Mouse (Mus musculus): Measurements from ENCODE around the gene Pnmt.

Pnmt gene

GRCm38 (mm10) chr11:98384721-98385637, 1.3 kb upstream of the Pnmt start:
- no peak for DNase-seq (ENCODE audit: low spot score)

DNA sequence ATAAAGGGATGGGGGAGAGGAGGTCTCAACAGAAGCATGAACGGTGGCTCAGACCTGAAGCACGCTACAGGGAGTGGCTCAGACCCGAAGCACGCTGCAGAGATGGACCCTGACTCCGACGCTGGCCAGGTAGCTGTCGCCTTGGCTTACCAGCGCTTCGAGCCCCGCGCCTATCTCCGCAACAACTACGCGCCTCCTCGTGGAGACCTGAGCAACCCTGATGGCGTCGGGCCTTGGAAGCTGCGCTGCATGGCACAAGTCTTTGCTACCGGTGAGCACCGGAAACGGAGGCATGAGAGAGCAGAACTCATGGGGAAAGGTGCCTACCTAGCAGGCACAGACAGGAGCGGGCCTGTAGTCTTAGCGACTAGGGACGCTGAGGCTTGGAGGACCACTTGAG, 346 bp downstream of the Pnmt start:
- DNase-seq (ENCODE audit: low spot score): no peak

DNA sequence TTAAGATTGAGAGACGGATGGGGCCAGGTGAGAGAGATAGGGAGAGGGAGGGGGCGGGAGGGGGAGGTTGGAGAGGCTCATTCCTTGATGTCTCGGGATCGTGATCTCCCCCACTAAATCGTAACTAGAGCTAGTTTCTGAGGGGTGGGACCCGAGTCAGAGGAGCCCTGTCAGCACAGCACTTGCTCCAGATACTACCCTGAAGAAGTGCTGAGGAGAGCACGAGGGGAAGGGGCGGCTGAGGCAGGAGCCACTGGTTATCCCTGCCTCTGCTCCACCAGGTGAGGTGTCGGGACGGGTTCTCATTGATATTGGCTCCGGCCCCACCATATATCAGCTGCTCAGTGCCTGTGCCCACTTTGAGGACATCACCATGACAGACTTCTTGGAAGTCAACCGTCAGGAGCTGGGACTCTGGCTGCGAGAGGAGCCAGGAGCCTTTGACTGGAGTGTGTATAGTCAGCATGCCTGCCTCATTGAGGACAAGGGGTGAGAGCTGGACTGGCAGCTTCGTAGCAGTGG, 867 bp downstream of the Pnmt start:
- no peak for DNase-seq (ENCODE audit: low spot score)

- no peak for DNase-seq (ENCODE audit: low spot score)
Observed at GRCm38 (mm10) chr11:98388282-98388681, 2.0 kb downstream of the Pnmt start.

DNA sequence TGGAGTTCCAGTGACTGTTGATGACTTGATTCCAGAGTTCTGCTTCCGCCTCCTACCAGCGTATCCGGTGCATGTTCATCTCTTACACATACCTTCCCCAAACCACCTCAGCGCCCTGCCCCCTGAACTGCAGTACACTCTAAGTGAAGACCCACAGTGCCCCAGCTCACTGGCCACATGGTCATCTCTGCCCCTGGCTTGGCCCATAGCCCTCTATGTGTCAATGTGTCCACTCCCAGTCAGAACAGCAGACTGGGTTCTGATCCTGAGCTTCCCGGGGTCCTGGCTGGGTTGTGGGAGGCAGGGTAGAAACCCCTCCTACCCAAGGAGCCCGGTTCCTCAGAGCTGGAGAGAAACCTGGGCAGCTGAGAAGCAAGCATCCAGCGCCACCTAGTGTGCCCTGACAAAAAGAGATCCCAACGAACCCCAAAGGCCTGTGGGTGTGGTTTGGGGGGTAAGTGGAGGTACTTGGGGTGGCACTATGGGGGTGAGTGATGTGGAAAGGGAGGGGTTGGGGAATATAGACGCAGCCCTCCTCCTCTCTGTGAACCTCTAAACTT, 3.1 kb downstream of the Pnmt start:
- DNase-seq (ENCODE audit: low spot score): peak; percentile 37

GRCm38 (mm10) chr11:98390141-98390540, 3.9 kb downstream of the Pnmt start:
- no peak for DNase-seq (ENCODE audit: low spot score)

DNA sequence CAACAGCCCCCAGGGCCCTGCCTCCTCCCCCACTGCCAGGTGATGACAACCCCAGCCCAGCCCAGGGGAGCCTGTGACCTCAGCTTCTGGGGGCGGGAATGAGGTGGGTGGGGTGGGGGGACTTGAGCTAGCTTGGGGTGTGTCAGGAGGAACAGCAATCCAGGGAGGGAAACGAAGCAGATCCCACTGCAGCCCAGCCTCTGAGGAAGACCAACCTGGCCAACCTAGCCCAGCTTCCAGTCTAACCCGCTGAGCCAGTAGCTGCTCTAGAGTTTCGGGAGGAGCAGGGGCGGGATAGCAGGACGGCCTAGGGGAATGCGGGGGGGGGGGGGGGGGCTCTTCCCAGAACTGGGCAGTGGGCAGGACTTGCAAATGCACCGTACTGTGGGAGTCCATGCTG, 5.8 kb downstream of the Pnmt start:
- DNase-seq (ENCODE audit: low spot score): no peak

DNA sequence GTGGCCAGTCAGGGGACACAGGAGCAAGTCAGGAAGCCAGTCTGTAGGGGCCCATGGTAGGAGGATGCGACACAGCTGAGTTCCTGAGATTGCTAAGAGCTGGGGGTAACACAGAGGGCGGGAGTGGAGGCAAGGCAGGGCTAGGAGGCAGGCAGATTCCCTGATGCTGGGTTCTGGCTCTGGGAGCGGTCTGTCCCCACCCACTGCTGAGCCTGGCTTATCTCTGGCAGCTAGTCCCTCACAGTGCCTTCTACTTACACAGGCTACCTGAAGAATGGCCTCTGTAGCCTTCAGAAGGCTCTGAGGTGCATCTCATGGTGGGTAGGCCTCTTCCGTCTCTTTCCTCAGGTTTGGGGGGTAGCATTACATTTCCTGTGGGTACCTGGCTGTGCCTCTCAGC, 6.4 kb downstream of the Pnmt start:
- DNase-seq (ENCODE audit: low spot score): no peak

DNA sequence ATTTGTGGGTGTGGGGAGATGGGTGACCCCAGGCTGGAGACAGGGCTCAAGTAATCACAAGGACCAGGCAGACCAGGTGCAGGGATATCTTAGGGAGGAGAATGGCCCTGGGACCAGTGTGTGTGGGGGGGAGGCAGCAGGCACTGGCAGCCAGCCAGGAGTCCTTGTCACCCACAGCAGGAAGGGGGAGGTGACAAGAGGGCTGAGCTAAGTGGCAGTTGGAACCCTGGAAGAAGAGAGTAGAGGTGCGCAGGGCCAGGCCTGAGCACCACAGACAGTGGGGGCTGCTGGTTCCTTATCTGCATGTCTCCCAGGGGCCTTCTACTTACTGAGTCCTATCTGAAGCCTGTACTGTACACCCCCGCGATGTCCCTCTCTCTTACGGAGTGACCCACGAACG, 7.1 kb downstream of the Pnmt start:
- peak; percentile 60 for DNase-seq (ENCODE audit: low spot score)

DNA sequence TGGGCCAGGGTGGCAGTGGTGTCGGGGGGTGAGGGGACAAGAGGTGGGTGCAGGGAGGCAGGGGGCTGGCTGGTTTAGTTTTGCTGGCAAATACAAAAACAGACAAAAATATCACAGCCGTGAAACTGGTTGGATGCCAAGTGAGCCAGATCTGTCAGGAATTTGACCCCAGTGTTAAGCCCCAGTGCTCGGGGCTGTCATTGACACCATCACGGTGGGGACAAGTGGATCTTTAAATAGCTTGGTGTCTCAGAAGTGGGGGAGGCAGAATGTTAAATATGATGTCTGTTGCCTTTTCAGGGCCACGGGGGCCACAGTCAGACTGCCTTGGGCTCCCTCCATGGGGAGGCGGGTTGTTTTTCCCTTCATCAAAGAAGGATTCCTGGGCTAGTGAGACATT, 8.1 kb downstream of the Pnmt start:
- no peak for DNase-seq (ENCODE audit: low spot score)

DNA sequence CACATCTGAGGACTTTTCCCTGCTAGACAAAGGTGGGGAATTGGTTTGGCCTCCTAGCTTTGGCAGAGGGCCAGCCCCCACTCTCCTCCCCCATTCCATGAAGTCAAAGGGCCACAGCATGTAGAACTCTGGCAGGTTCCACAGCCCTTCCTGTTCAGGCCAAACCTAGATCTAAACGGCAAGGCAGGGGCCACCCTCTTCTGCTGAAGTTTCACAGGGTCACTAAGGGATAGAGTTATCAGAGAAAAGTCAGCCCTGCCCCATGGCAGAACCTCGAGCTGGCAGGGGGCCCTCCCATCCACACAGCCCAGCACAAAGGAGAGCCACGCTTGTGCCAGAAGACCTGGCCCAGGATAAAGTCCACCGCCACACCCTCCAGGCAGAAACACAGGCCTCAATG, 8.8 kb downstream of the Pnmt start:
- DNase-seq (ENCODE audit: low spot score): no peak

DNA sequence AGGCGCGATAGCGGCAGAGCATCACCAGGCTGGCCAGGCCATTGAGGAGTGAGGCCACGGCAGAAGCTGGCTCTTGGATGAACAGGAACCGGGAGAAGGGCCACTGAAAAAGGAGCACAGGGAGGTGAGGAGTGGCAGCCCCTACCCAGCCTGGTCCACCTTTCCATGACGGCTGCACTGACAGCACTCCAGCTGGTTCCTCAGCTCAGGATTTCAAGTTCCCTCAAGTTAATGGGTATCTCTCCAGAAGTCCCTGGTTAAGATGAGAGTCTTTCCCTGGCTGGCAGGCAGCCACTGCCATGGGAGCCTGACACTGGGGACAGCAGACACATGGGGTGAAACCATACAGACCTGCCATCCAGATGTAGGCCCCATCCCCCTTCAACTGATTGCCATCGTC, 11.7 kb downstream of the Pnmt start:
- DNase-seq (ENCODE audit: low spot score): no peak

DNA sequence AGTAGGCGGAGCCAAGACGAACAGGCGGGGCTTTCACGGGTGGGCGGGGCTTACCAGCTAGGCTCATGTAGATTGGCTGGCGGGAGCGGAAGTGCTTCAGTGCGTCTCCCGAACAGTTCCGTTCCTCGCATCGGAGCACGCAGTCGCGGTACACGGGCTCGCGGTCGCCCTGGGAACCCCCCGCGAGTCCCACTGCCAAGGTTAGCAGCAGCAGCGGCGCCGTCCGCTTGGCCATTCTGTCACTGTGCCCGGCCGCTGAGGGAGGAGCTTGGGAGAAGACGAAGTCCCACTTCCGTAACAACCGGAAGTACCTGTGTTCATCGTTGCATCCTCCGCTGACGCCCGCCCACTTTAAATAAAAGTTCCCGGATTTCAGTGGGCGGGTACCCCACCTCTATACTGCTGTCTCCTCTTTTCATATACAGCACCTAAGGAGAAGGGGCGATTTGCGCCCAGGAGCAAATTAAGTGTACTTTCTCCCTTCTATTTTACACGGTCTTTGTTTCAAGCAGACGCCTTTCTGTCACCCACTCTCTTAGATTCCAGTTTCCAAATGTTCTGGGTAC, 14.0 kb downstream of the Pnmt start, which contains the start of gene Pgap3:
TSS of gene Pgap3 (minus strand) at position 330 of the 566 bp plus-strand sequence.
- DNase-seq (ENCODE audit: low spot score): peak; percentile 86

DNA sequence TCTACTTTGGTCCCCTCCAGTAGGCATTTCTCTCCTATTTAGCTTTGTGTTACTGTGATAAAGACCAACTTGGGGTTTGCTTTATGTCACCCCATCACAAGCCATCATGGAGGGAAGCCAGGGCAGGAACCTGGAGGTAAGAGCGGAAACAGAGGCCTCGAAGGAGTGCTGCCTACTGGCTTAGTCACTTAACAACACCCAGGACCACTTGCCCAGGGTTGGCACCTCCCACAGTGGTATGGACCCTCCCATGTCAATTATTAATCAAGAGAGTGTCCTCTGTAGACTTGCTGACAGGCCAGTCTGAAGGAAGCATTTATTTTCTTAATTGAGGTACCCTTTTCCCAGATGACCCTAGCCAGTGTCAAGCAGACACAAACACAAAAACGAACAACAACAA, 14.6 kb downstream of the Pnmt start:
- DNase-seq (ENCODE audit: low spot score): no peak

- no peak for DNase-seq (ENCODE audit: low spot score)
Observed at GRCm38 (mm10) chr11:98406621-98407020, 20.4 kb downstream of the Pnmt start.

- no peak for DNase-seq (ENCODE audit: low spot score)
Observed at GRCm38 (mm10) chr11:98408872-98409271, 22.6 kb downstream of the Pnmt start.

DNA sequence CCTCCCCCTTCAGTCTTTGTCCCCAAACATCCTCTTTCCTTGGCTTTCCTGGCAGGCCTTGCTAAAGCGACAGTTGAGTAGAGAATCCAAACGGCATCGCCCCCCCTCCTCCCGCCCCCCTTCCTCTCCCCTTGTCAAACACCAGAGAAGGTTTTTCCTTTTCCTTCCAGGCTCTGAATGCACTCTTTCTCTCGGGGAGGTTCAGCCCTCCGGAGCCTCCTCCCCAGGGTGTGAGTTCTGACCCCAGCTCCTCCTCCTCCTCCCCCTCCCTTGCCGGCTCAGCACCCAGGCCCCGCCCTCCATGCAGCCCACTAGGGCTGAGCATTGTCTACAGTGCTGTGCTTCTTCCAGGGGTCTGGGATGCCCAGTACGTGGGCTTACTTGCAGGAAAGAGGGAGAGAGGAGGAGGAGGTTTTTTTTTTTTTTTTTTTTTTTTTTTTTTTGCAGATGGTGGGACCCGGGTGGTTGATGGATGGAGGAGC, 23.1 kb downstream of the Pnmt start:
- no peak for DNase-seq (ENCODE audit: low spot score)

- no peak for DNase-seq (ENCODE audit: low spot score)
Observed at GRCm38 (mm10) chr11:98412273-98412796, 26.1 kb downstream of the Pnmt start, which contains the start of gene Erbb2. Gene Erbb2 (plus strand): TSS chr11:98412470.

GRCm38 (mm10) chr11:98412797-98413301, 26.6 kb downstream of the Pnmt start:
- no peak for DNase-seq (ENCODE audit: low spot score)

DNA sequence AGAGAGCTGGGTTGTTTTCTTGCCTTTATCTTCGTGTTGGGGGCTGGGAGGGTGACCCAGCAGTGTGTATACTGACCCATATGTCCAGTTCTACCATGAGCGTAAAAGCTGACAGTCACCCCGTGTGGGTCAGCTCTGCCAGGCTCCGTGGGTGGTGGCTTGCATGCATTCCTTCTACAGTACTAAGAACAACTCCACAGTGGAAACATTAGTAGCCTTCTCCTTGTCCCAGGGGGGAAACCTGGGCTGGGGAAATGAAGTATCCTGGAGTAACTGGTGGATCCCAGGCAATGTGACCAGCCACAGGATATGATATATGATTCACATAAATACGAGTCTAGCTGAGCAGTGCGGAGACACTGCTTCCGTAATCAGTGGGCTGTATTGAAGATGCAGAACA, 27.5 kb downstream of the Pnmt start:
- no peak for DNase-seq (ENCODE audit: low spot score)

DNA sequence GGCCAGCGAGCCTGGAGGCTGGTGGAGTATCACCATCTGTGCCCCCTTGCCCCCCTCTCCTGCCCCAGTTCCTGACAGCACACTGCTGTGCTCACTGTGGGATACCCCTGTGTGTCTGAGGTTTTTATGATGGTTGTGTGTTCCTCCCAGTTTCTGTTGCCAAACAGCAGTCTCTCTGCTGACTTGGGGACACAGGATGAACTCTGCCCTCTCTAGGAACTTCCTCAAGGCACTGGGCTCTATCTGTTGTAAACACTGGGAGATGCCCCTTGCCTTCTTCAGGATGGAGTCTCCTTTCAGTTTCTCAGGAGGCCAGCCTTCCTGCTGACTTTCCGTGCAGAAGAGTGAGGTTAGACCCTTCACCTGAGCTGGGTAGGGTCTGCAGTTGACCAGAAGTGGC, 27.9 kb downstream of the Pnmt start:
- no peak for DNase-seq (ENCODE audit: low spot score)

GRCm38 (mm10) chr11:98417074-98417473, 30.8 kb downstream of the Pnmt start:
- no peak for DNase-seq (ENCODE audit: low spot score)
